Mouse (Mus musculus) midbrain, embryonic 16.5 days (tissue): ENCODE data around the gene Klrb1b. TPM values are rescaled to one million over a fixed set of nuclear protein-coding genes. Genes with fewer than 3 reads are reported as not detected.
A peak's percentile ranks its signal among the peaks of the same experiment; 100 is the strongest.

ENCODE experiments used
- ATAC-seq: fragments of 200-750 bp; cut with Nextera tagmentation; 2 replicates; pipeline ENCODE4 v1.8.0; 2017; ENCODE audit warnings: moderate TSS enrichment
- H3K27ac ChIP-seq: fragments of 300-500 bp; sonication (generic); 2 replicates; pipeline ENCODE4 v1.5.1; 2014; ENCODE audit warnings: mild to moderate bottlenecking, low read length, mixed read lengths
- H3K27me3 ChIP-seq: fragments of 300-500 bp; sonication (generic); 2 replicates; pipeline ENCODE4 v1.6.1; 2014; ENCODE audit warnings: low read depth, low read length, mixed read lengths; ENCODE audit not compliant: control insufficient read depth, insufficient read depth
- H3K36me3 ChIP-seq: fragments of 300-500 bp; sonication (generic); 2 replicates; pipeline ENCODE4 v1.6.1; 2014; ENCODE audit warnings: mild to moderate bottlenecking, low read length, moderate library complexity, mixed read lengths; ENCODE audit not compliant: control insufficient read depth, insufficient read depth
- H3K4me1 ChIP-seq: fragments of 300-500 bp; sonication (generic); 2 replicates; pipeline ENCODE4 v1.6.1; 2014; ENCODE audit warnings: mild to moderate bottlenecking, low read length, mixed read lengths; ENCODE audit not compliant: control insufficient read depth, insufficient read depth
- H3K4me2 ChIP-seq: fragments of 300-500 bp; sonication (generic); 2 replicates; pipeline ENCODE4 v1.6.1; 2014; ENCODE audit warnings: mild to moderate bottlenecking, low read length, mixed read lengths
- H3K4me3 ChIP-seq: fragments of 300-500 bp; sonication (generic); 2 replicates; pipeline ENCODE4 v1.5.1; 2014; ENCODE audit warnings: low read depth, mild to moderate bottlenecking, low read length, moderate library complexity, mixed read lengths
- H3K9ac ChIP-seq: fragments of 300-500 bp; sonication (generic); 2 replicates; pipeline ENCODE4 v1.6.1; 2014; ENCODE audit warnings: low read depth, low read length, mixed read lengths
- H3K9me3 ChIP-seq: fragments of 300-500 bp; sonication (generic); replicated peaks from 2 replicates; pipeline ENCODE4 v1.6.1; 2014; ENCODE audit warnings: mild to moderate bottlenecking, low read length, mixed read lengths; ENCODE audit not compliant: control insufficient read depth, poor library complexity, severe bottlenecking
- WGBS: fragments of 180-500 bp; shearing (Covaris S2); extraction: QIAGEN DNeasy Blood & Tissue Kit; methylation state at CpG from one replicate; pipeline ENCODE4 v1.1.7; 2014; 5-methylcytosine and 5-hydroxymethylcytosine counted together
- polyA plus RNA-seq: library from polyadenylated mRNA; unstranded; fragments of >200 nt; fragmentation: Nextera tagmentation; extraction: Ambion mirVana; gene quantifications from 2 replicates; pipeline ENCODE4 v1.2.1, GENCODE M21; 2015

Klrb1b gene
- polyA plus RNA-seq, 1 experiment from 2014 or later: not detected

GRCm38 (mm10) chr6:128851151-128851550 is 25.0 kb upstream of the Klrb1b start:
- H3K4me1 ChIP-seq: no peaks in the 10 kb centered on the region
- no peaks in the 10 kb centered on the region for H3K9me3 ChIP-seq
- no peak overlapping the region for H3K9ac ChIP-seq
- WGBS: 87% methylated on average over 2 of the region's 2 CpGs
- H3K27ac ChIP-seq: no peak overlapping the region
- no peaks in the 10 kb centered on the region for H3K36me3 ChIP-seq
- no peak for ATAC-seq
- no peaks in the 10 kb centered on the region for H3K27me3 ChIP-seq
- no peak overlapping the region for H3K4me2 ChIP-seq
- no peak overlapping the region for H3K4me3 ChIP-seq

- Histone ChIP-seq H3K4me1 (no peaks in the 10 kb centered on the region), H3K36me3 (no peaks in the 10 kb centered on the region), H3K9me3 (no peaks in the 10 kb centered on the region), H3K4me2 (no peak overlapping the region), H3K27ac (no peak overlapping the region), H3K9ac (no peak overlapping the region), H3K4me3 (no peak overlapping the region), H3K27me3 (no peaks in the 10 kb centered on the region)
- WGBS: 83% methylated on average over 2 of the region's 2 CpGs
- ATAC-seq: no peak
Observed at GRCm38 (mm10) chr6:128850671-128851070, 24.5 kb upstream of the Klrb1b start.

GRCm38 (mm10) chr6:128849902-128850301 is 23.8 kb upstream of the Klrb1b start:
- Histone ChIP-seq H3K4me3 (no peak overlapping the region), H3K27me3 (no peaks in the 10 kb centered on the region), H3K9ac (no peak overlapping the region), H3K4me2 (no peak overlapping the region), H3K9me3 (no peaks in the 10 kb centered on the region), H3K4me1 (no peaks in the 10 kb centered on the region), H3K27ac (no peak overlapping the region), H3K36me3 (no peaks in the 10 kb centered on the region)
- ATAC-seq: no peak
- WGBS: 47% methylated on average over 2 of the region's 2 CpGs

- H3K36me3 ChIP-seq: no peaks in the 10 kb centered on the region
- H3K27me3 ChIP-seq: no peaks in the 10 kb centered on the region
- no peak overlapping the region for H3K4me2 ChIP-seq
- H3K9me3 ChIP-seq: no peaks in the 10 kb centered on the region
- peaks cover 9% of the 10 kb centered on the region for H3K4me1 ChIP-seq
- ATAC-seq: no peak
- no peak overlapping the region for H3K27ac ChIP-seq
- H3K9ac ChIP-seq: no peak overlapping the region
- WGBS: 94% methylated on average over 4 of the region's 4 CpGs
- H3K4me3 ChIP-seq: no peak overlapping the region
Observed at GRCm38 (mm10) chr6:128847401-128847800, 21.3 kb upstream of the Klrb1b start.

- Histone ChIP-seq H3K9me3 (no peaks in the 10 kb centered on the region), H3K4me3 (no peak overlapping the region)
- WGBS: 73% methylated on average over 6 of the region's 9 CpGs
Observed at GRCm38 (mm10) chr6:128845998-128846542, 19.9 kb upstream of the Klrb1b start.

GRCm38 (mm10) chr6:128845319-128845979 is 19.3 kb upstream of the Klrb1b start:
- Histone ChIP-seq H3K27ac (no peak overlapping the region), H3K36me3 (no peaks in the 10 kb centered on the region), H3K4me2 (0 out of 2 replicates have a peak overlapping the region, but pooled peaks have one; percentile 7), H3K4me3 (no peak overlapping the region), H3K4me1 (peaks cover 16% of the 10 kb centered on the region), H3K9me3 (no peaks in the 10 kb centered on the region), H3K9ac (no peak overlapping the region), H3K27me3 (no peaks in the 10 kb centered on the region)
- ATAC-seq: no peak
- WGBS: 24% methylated on average over 7 of the region's 7 CpGs

More at GRCm38 (mm10) chr6:128845998-128846542, 19.9 kb upstream of the Klrb1b start:
- no peak overlapping the region for H3K9ac ChIP-seq
- H3K27me3 ChIP-seq: no peaks in the 10 kb centered on the region
- H3K27ac ChIP-seq: no peak overlapping the region
- H3K4me2 ChIP-seq: no peak overlapping the region
- no peak for ATAC-seq
- H3K4me1 ChIP-seq: peaks cover 16% of the 10 kb centered on the region
- H3K36me3 ChIP-seq: no peaks in the 10 kb centered on the region

GRCm38 (mm10) chr6:128844586-128845080 is 18.5 kb upstream of the Klrb1b start:
- Histone ChIP-seq H3K27ac (peak overlapping the region; percentile 23; the same call in 1 of the 2 replicates), H3K9ac (peak overlapping the region; percentile 76; the same call in 1 of the 2 replicates), H3K36me3 (no peaks in the 10 kb centered on the region), H3K4me1 (peaks cover 21% of the 10 kb centered on the region), H3K4me2 (peak overlapping the region; percentile 69), H3K27me3 (no peaks in the 10 kb centered on the region), H3K4me3 (no peak overlapping the region), H3K9me3 (no peaks in the 10 kb centered on the region)
- 73% methylated on average over 5 of the region's 5 CpGs for WGBS
- ATAC-seq: no peak

GRCm38 (mm10) chr6:128844131-128844530 is 18.0 kb upstream of the Klrb1b start:
- H3K27me3 ChIP-seq: no peaks in the 10 kb centered on the region
- peaks cover 21% of the 10 kb centered on the region for H3K4me1 ChIP-seq
- H3K9ac ChIP-seq: peak overlapping the region; percentile 76; the same call in 1 of the 2 replicates
- H3K36me3 ChIP-seq: no peaks in the 10 kb centered on the region
- H3K4me2 ChIP-seq: peak overlapping the region; percentile 69
- WGBS: 26% methylated on average over 8 of the region's 8 CpGs
- no peaks in the 10 kb centered on the region for H3K9me3 ChIP-seq
- no peak for ATAC-seq
- peak overlapping the region; percentile 89 for H3K4me3 ChIP-seq
- H3K27ac ChIP-seq: peak overlapping the region; percentile 23; the same call in 1 of the 2 replicates

GRCm38 (mm10) chr6:128843479-128843992 is 17.4 kb upstream of the Klrb1b start:
- Histone ChIP-seq H3K4me2 (peak overlapping the region; percentile 69), H3K27me3 (no peaks in the 10 kb centered on the region), H3K9ac (peak overlapping the region; percentile 76), H3K4me1 (peaks cover 21% of the 10 kb centered on the region), H3K9me3 (no peaks in the 10 kb centered on the region), H3K4me3 (peak overlapping the region; percentile 89), H3K36me3 (no peaks in the 10 kb centered on the region), H3K27ac (peak overlapping the region; percentile 87)
- ATAC-seq: peak; percentile 61
- under 1% methylated on average over 22 of the region's 22 CpGs for WGBS
